Mouse (Mus musculus) ES-CJ7 (cell line): Measurements from ENCODE around the gene Tmem147.
A peak's percentile ranks its signal among the peaks of the same experiment; 100 is the strongest.
"Not testable (repeated sequence)": the region's sequence is repeated elsewhere in the genome, so short reads cannot be mapped to it uniquely, and the experiment has no call there.

ENCODE experiments used
- DNase-seq: peaks from one replicate; pipeline ENCODE4 v3.0.0; 2011; ENCODE audit warnings: low read depth, low spot score

Tmem147 gene

GRCm38 (mm10) chr7:30729396-30730063 is at the start of gene Tmem147:
Tmem147 (minus strand) TSS chr7:30729540.
- DNase-seq: peak; percentile 97

- DNase-seq: no peak
Measured at GRCm38 (mm10) chr7:30777911-30778310, 48.6 kb upstream of the Tmem147 start.

- peak; percentile 69 for DNase-seq
Measured at GRCm38 (mm10) chr7:30777081-30777579, 47.8 kb upstream of the Tmem147 start.

- no peak for DNase-seq
Measured at GRCm38 (mm10) chr7:30776104-30776503, 46.8 kb upstream of the Tmem147 start.

- DNase-seq: no peak
Measured at GRCm38 (mm10) chr7:30769236-30769635, 39.9 kb upstream of the Tmem147 start.

GRCm38 (mm10) chr7:30766408-30766807 is 37.1 kb upstream of the Tmem147 start:
- DNase-seq: no peak

- DNase-seq: no peak
Measured at GRCm38 (mm10) chr7:30765173-30765572, 35.8 kb upstream of the Tmem147 start.

GRCm38 (mm10) chr7:30763456-30763855 is 34.1 kb upstream of the Tmem147 start, which contains the start of gene Dmkn:
Dmkn (plus strand) TSS chr7:30763756.
- no peak for DNase-seq

GRCm38 (mm10) chr7:30761769-30762352 is 32.5 kb upstream of the Tmem147 start:
- DNase-seq: no peak

GRCm38 (mm10) chr7:30758853-30759252 is 29.5 kb upstream of the Tmem147 start:
- DNase-seq: peak; percentile 44

- peak; percentile 61 for DNase-seq
Measured at GRCm38 (mm10) chr7:30757001-30757400, 27.7 kb upstream of the Tmem147 start.

- no peak for DNase-seq
Measured at GRCm38 (mm10) chr7:30751086-30751669, 21.8 kb upstream of the Tmem147 start, which contains the start of gene Sbsn. Sbsn (plus strand) TSS chr7:30751471.

GRCm38 (mm10) chr7:30749824-30750606 is 20.7 kb upstream of the Tmem147 start:
- DNase-seq: no peak

- DNase-seq: peak; percentile 50
Measured at GRCm38 (mm10) chr7:30747525-30748204, 18.3 kb upstream of the Tmem147 start.

GRCm38 (mm10) chr7:30744022-30744598 is 14.8 kb upstream of the Tmem147 start:
- no peak for DNase-seq

- DNase-seq: not testable (repeated sequence)
Measured at GRCm38 (mm10) chr7:30743617-30744016, 14.3 kb upstream of the Tmem147 start, which contains the start of gene Gapdhs. Gapdhs (minus strand) TSS chr7:30743681.

GRCm38 (mm10) chr7:30742570-30742969 is 13.2 kb upstream of the Tmem147 start:
- not testable (repeated sequence) for DNase-seq

GRCm38 (mm10) chr7:30736211-30736610 is 6.9 kb upstream of the Tmem147 start:
- DNase-seq: peak; percentile 30

- DNase-seq: not testable (repeated sequence)
Measured at GRCm38 (mm10) chr7:30730064-30730722, 853 bp upstream of the Tmem147 start.

- no peak for DNase-seq
Measured at GRCm38 (mm10) chr7:30728739-30729395, 473 bp downstream of the Tmem147 start.
